Mouse (Mus musculus): ENCODE measurements around the gene Resp18.

DNA sequence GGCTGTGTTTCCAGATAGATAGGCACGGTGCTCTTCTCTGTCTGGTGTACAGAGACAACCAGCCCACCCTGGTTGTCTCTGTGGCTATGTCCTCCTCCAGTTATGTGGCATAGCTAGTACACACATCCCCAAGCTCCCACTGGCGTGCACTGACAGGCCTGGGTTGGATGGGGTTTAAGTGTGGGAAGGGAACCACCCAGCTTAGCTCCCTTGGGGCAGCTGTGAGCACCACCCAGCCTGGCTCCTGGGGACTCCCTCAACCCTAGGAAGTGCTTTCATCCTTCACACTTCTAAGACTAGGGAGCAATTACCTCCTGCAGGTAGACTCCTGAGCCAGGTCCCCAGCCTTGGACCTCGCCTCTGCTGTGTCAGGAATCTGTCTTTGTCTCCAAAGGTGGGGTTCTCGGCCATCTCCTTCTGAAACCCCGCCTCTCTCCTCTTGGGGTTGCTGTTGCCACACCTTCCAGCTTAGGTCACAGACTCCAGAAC lies 46.5 kb downstream of the Resp18 start, which contains the start of gene A630095N17Rik:
- TF ChIP-seq CTCF (IDR thresholded peaks at IDR 0.05; ENCODE audit: low read depth, low read length): no peak
- no peak for TF ChIP-seq POLR2A (IDR thresholded peaks at IDR 0.05; ENCODE audit: borderline replicate concordance, low read depth, low read length)

All from bone marrow macrophage, adult 2 months (primary cell).